Mouse (Mus musculus) heart, postnatal 14 days (tissue): Measurements from ENCODE around the gene Nfkbil1. TPM values are rescaled to one million over a fixed set of nuclear protein-coding genes. Genes with fewer than 3 reads are reported as not detected.
"Not testable (repeated sequence)": the region's sequence is repeated elsewhere in the genome, so short reads cannot be mapped to it uniquely, and the experiment has no call there.

Experiments used
- DNase-seq, 2 experiments: peaks; one replicate each; pipeline ENCODE4 v3.0.0; 2021 to 2022
- intact Hi-C: fragments of 180-260 bp; cut with DNase I; formaldehyde crosslinking; loops from one replicate; pipeline ENCODE4 v1.15.1; 2025
- total RNA-seq, 2 experiments: library from RNA; stranded (reverse); gene quantifications; 2 replicates each; pipeline ENCODE4 v1.2.3; 2021

The Nfkbil1 gene
- total RNA-seq, 2 experiments from 2014 or later: 8.4 to 10.4 TPM

- intact Hi-C loops: loop anchor here (5.0 to 10.0 kb wide), 2 partner anchors 388 to 1126 kb away; partner anchors contain the start of genes H2-DMa, Nelfe and Skiv2l
- DNase-seq: no peak
Measured at GRCm38 (mm10) chr17:35240384-35241304, 5.1 kb upstream of the Nfkbil1 start.

GRCm38 (mm10) chr17:35239700-35240099, 4.1 kb upstream of the Nfkbil1 start:
- intact Hi-C loops: loop anchor here (5.0 to 10.0 kb wide), 2 partner anchors 387 to 1125 kb away; partner anchors contain the start of genes H2-DMa, Nelfe and Skiv2l
- DNase-seq: no peak

- DNase-seq: no peak
- intact Hi-C loops: no loop called here
Measured at GRCm38 (mm10) chr17:35237504-35237903, 1.9 kb upstream of the Nfkbil1 start.

- DNase-seq: no peak
- intact Hi-C loops: no loop called here
Measured at GRCm38 (mm10) chr17:35236996-35237395, 1.4 kb upstream of the Nfkbil1 start.

GRCm38 (mm10) chr17:35236390-35236746, 776 bp upstream of the Nfkbil1 start:
- DNase-seq: peak; percentile 97 to 99
- intact Hi-C loops: no loop called here

GRCm38 (mm10) chr17:35234903-35235302, 689 bp downstream of the Nfkbil1 start:
- intact Hi-C loops: loop anchor here (5.0 kb wide), 2 partner anchors 38 to 108 kb away; partner anchors contain the start of gene D17H6S53E

GRCm38 (mm10) chr17:35234090-35234489, 1.5 kb downstream of the Nfkbil1 start:
- DNase-seq: not testable (repeated sequence)
- intact Hi-C loops: loop anchor here (5.0 kb wide), 2 partner anchors 37 to 107 kb away; partner anchors contain the start of gene D17H6S53E

More at GRCm38 (mm10) chr17:35234903-35235302, 689 bp downstream of the Nfkbil1 start:
- peak; percentile 56 to 62 for DNase-seq

GRCm38 (mm10) chr17:35233114-35233980, 2.2 kb downstream of the Nfkbil1 start, which contains the start of gene Atp6v1g2:
Atp6v1g2 (plus strand) TSS chr17:35233660.
- intact Hi-C loops: loop anchor here (5.0 kb wide), 2 partner anchors 36 to 106 kb away; partner anchors contain the start of gene D17H6S53E
- no peak for DNase-seq

- DNase-seq: no peak
- intact Hi-C loops: loop anchor here (1.0 to 5.0 kb wide), 3 partner anchors 35 to 105 kb away; partner anchors contain the start of gene D17H6S53E
Measured at GRCm38 (mm10) chr17:35232659-35233058, 2.9 kb downstream of the Nfkbil1 start.

GRCm38 (mm10) chr17:35232043-35232442, 3.5 kb downstream of the Nfkbil1 start:
- peak; percentile 87 to 92 for DNase-seq
- intact Hi-C loops: loop anchor here (1.0 to 5.0 kb wide), 3 partner anchors 35 to 105 kb away; partner anchors contain the start of gene D17H6S53E

GRCm38 (mm10) chr17:35231022-35231421, 4.6 kb downstream of the Nfkbil1 start:
- no peak for DNase-seq
- intact Hi-C loops: loop anchor here (5.0 kb wide), 2 partner anchors 34 to 104 kb away; partner anchors contain the start of gene D17H6S53E

- intact Hi-C loops: no loop called here
- DNase-seq: no peak
Measured at GRCm38 (mm10) chr17:35226561-35227046, 9.0 kb downstream of the Nfkbil1 start.

GRCm38 (mm10) chr17:35225456-35225855, 10.1 kb downstream of the Nfkbil1 start:
- no peak for DNase-seq
- intact Hi-C loops: no loop called here

- no peak for DNase-seq
- intact Hi-C loops: no loop called here
Measured at GRCm38 (mm10) chr17:35224641-35225040, 11.0 kb downstream of the Nfkbil1 start.

- intact Hi-C loops: no loop called here
- DNase-seq: no peak
Measured at GRCm38 (mm10) chr17:35222299-35222698, 13.3 kb downstream of the Nfkbil1 start.

- DNase-seq: peak; percentile 72 to 74
- intact Hi-C loops: loop anchor here (2.0 kb wide), 1 partner anchor 24 kb away; no protein-coding TSS in a partner anchor
Measured at GRCm38 (mm10) chr17:35220156-35220952, 15.2 kb downstream of the Nfkbil1 start, which contains the start of gene Gm16181. Gm16181 (plus strand) TSS chr17:35220834.

GRCm38 (mm10) chr17:35219601-35220041, 16.0 kb downstream of the Nfkbil1 start:
- intact Hi-C loops: loop anchor here (2.0 kb wide), 2 partner anchors 17 to 23 kb away; partner anchors contain the start of gene Tnf

GRCm38 (mm10) chr17:35218516-35219193, 16.9 kb downstream of the Nfkbil1 start:
- intact Hi-C loops: loop anchor here (2.0 kb wide), 1 partner anchor 16 kb away; the partner anchor contains the start of gene Tnf
- DNase-seq: peak in 1 of 2 experiments; percentile 51

More at GRCm38 (mm10) chr17:35219601-35220041, 16.0 kb downstream of the Nfkbil1 start:
- no peak for DNase-seq
